Mouse (Mus musculus) C2C12 (cell line): ENCODE results near the gene Slc36a2. TPM values are rescaled to one million over a fixed set of nuclear protein-coding genes. Genes with fewer than 3 reads are reported as not detected.

Experiments used
- H3K27me3 ChIP-seq: one replicate; pipeline ENCODE4 v1.6.1; 2011; ENCODE audit not compliant: control insufficient read depth, insufficient read depth, insufficient read length
- H3K36me3 ChIP-seq: one replicate; pipeline ENCODE4 v1.6.1; 2011; ENCODE audit not compliant: control insufficient read depth, insufficient read depth
- H3K4me3 ChIP-seq: one replicate; pipeline ENCODE4 v1.5.1; 2011; ENCODE audit warnings: mild to moderate bottlenecking, control low read depth; ENCODE audit not compliant: poor library complexity, insufficient read depth, severe bottlenecking
- H3K79me2 ChIP-seq: one replicate; pipeline ENCODE4 v1.6.1; 2011; ENCODE audit not compliant: control insufficient read depth, insufficient read depth
- H3K79me3 ChIP-seq: one replicate; pipeline ENCODE4 v1.6.1; 2011; ENCODE audit warnings: low read depth, control low read depth
- H3ac ChIP-seq: one replicate; pipeline ENCODE3; 2011; ENCODE audit warnings: low read depth; ENCODE audit not compliant: control insufficient read depth, insufficient read length
- CEBPB ChIP-seq: IDR thresholded peaks from one replicate; pipeline ENCODE4 v1.6.1; 2011; ENCODE audit warnings: low read depth, mild to moderate bottlenecking, control low read depth, moderate library complexity
- CTCF ChIP-seq: IDR thresholded peaks from one replicate; pipeline ENCODE4 v1.5.1; 2011; ENCODE audit not compliant: control insufficient read depth, insufficient read depth, insufficient read length
- FOSL1 ChIP-seq: IDR thresholded peaks from one replicate; pipeline ENCODE4 v1.8.0; 2011; ENCODE audit warnings: mild to moderate bottlenecking, low read length; ENCODE audit not compliant: poor library complexity, insufficient read depth, severe bottlenecking
- MAX ChIP-seq: IDR thresholded peaks from one replicate; pipeline ENCODE4 v1.6.1; 2011; ENCODE audit warnings: mild to moderate bottlenecking, control low read depth
- MYOD1 ChIP-seq: IDR thresholded peaks from one replicate; pipeline ENCODE4 v1.6.1; 2011; ENCODE audit warnings: low read depth; ENCODE audit not compliant: control insufficient read depth, insufficient read length
- MYOG ChIP-seq: IDR thresholded peaks from one replicate; pipeline ENCODE4 v1.6.1; 2011; ENCODE audit not compliant: control insufficient read depth, insufficient read length; ENCODE audit errors: extremely low read depth
- USF1 ChIP-seq: IDR thresholded peaks from one replicate; pipeline ENCODE4 v1.6.1; 2011; ENCODE audit warnings: low read depth, mild to moderate bottlenecking, control low read depth, moderate library complexity
- long read RNA-seq, 2 experiments: library from polyadenylated mRNA; unstranded; transcript quantifications; one replicate each; pipeline ENCODE4 v2.0.0; 2019 to 2020
- polyA plus RNA-seq: library from polyadenylated mRNA; unstranded; fragments of >200 nt; fragmentation: generic; extraction: Trizol; gene quantifications from one replicate; pipeline ENCODE4 v1.2.1, GENCODE M21; 2012; ENCODE audit warnings: missing spikeins

Slc36a2 gene
- polyA plus RNA-seq, result not detected
- long read RNA-seq, experiment 1, result 0 reads
- long read RNA-seq, experiment 2, result 0 reads

GRCm38 (mm10) chr11:55184733-55185291 lies at the start of gene Slc36a2:
Gene Slc36a2 (minus strand): TSS chr11:55185077.
- Histone ChIP-seq H3K79me2 (no peaks in the 10 kb centered on the region), H3K79me3 (no peaks in the 10 kb centered on the region), H3K4me3 (no peak within 1 kb of the TSS), H3K36me3 (no peaks in the 10 kb centered on the region), H3K27me3 (peaks cover 38% of the 10 kb centered on the region), H3ac (no peak within 1 kb of the TSS)
- no peak for TF ChIP-seq MAX
- no peak for TF ChIP-seq MYOG
- no peak for TF ChIP-seq USF1
- TF ChIP-seq CEBPB, result no peak
- no peak for TF ChIP-seq FOSL1
- no peak for TF ChIP-seq MYOD1
- no peak for TF ChIP-seq CTCF

GRCm38 (mm10) chr11:55234288-55234687 lies 49.4 kb upstream of the Slc36a2 start:
- no peaks in the 10 kb centered on the region for H3K27me3 ChIP-seq
- no peaks in the 10 kb centered on the region for H3K79me2 ChIP-seq
- peaks cover 3% of the 10 kb centered on the region for H3K36me3 ChIP-seq
- no peak overlapping the region for H3K4me3 ChIP-seq
- no peak overlapping the region for H3ac ChIP-seq
- TF ChIP-seq USF1, result no peak
- no peak for TF ChIP-seq MYOG
- no peak for TF ChIP-seq MAX
- TF ChIP-seq CTCF, result no peak
- TF ChIP-seq MYOD1, result no peak
- TF ChIP-seq CEBPB, result no peak
- no peak for TF ChIP-seq FOSL1
- H3K79me3 ChIP-seq, result no peaks in the 10 kb centered on the region

DNA sequence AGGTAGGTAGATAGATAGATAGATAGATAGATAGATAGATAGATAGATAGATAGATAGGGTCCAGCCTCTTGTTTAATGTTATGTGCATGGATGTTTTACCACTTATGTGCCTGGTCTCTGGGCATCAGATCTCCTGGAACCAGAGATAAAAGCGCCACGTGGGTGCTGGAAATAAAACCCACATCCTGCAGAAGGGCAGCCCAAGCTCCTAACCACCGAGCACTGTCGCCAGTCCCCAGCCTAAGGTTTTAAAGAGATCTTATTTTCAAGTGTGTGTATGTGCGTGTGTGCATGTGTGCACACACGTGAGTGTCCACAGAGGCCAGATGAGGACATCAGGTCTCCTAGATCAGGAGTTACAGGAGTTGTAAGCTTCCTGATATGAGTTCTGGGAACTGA lies 46.2 kb upstream of the Slc36a2 start:
- H3K79me2 ChIP-seq, result no peaks in the 10 kb centered on the region
- H3K79me3 ChIP-seq, result no peaks in the 10 kb centered on the region
- H3K27me3 ChIP-seq, result no peaks in the 10 kb centered on the region
- peaks cover 5% of the 10 kb centered on the region for H3K36me3 ChIP-seq
- H3ac ChIP-seq, result no peak overlapping the region
- TF ChIP-seq FOSL1 (no peak), USF1 (no peak), MYOD1 (no peak), CEBPB (no peak), MYOG (no peak), CTCF (no peak), MAX (no peak)
- no peak overlapping the region for H3K4me3 ChIP-seq

DNA sequence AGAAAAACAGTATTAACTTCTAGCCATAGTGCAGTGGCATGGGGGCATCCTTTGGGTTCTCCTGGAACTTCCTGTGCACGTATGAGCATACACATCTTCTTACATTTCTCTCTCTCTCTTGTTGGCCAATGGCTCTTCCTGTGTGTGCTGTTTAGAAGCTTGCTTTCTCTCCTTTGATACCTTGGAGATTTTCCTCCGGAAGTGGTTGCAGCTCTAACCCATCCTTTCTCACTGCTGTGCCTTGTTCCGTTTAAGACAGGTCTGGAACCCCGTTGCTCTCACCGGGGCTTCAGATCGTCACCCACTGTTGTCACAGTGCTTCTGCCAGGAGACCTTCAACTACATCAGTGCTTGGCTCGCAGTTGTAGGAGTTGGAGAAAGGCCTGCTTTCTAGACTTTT lies 36.4 kb upstream of the Slc36a2 start:
- H3K79me2 ChIP-seq, result no peaks in the 10 kb centered on the region
- peaks cover 4% of the 10 kb centered on the region for H3K36me3 ChIP-seq

DNA sequence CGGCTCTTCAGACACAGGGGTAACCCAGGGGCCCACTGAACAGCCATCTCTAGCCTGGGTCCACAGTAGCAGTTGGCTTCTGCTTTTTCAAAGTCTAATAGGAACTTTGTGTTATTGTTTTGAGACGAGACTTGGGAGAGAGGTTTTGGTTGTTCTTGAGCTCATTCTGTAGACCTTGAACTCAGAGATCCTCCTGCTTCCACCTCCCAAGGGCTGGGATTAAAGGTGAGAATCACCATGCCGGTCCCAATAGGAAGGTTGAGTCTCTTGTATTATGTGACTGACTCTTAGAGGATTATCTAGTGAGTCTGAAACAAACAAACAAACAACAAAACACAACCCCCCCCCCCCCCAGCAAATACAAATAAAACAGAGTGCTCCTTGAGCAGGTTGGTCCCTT lies 33.6 kb upstream of the Slc36a2 start:
- no peaks in the 10 kb centered on the region for H3K79me2 ChIP-seq
- no peaks in the 10 kb centered on the region for H3K36me3 ChIP-seq
- no peaks in the 10 kb centered on the region for H3K27me3 ChIP-seq
- H3K79me3 ChIP-seq, result no peaks in the 10 kb centered on the region
- TF ChIP-seq MAX, result no peak
- no peak for TF ChIP-seq CEBPB
- no peak for TF ChIP-seq CTCF
- no peak for TF ChIP-seq MYOD1
- TF ChIP-seq FOSL1, result no peak
- TF ChIP-seq MYOG, result no peak
- TF ChIP-seq USF1, result no peak
- H3K4me3 ChIP-seq, result no peak overlapping the region
- H3ac ChIP-seq, result no peak overlapping the region

More for the DNA sequence above, 36.4 kb upstream of the Slc36a2 start:
- Histone ChIP-seq H3K4me3 (no peak overlapping the region), H3K27me3 (no peaks in the 10 kb centered on the region), H3ac (no peak overlapping the region), H3K79me3 (no peaks in the 10 kb centered on the region)
- TF ChIP-seq CTCF, result no peak
- no peak for TF ChIP-seq MYOD1
- TF ChIP-seq MYOG, result no peak
- TF ChIP-seq FOSL1, result no peak
- TF ChIP-seq MAX, result no peak
- TF ChIP-seq CEBPB, result no peak
- TF ChIP-seq USF1, result no peak

DNA sequence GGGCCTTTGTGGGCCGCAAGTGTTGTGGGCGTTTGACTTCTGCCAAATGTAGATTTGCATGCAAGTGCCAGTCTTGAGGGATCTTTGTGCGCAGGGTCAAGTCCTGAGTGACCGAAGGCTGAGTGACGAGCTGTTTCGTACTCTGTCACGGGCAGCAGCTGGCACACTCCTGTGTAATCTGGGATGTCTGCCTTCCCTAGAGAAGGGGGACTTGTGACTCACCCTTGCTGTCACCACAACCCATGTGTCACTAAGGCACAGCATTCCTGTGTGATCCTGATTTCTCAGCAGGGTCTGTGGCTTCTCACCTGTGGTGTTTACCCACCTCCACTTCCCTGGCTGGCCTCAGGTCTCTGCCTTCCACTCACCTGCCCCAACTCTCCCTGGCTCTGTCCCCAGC lies 33.0 kb upstream of the Slc36a2 start:
- no peak for TF ChIP-seq MAX
- no peak for TF ChIP-seq USF1
- no peak for TF ChIP-seq FOSL1
- no peak for TF ChIP-seq CEBPB
- no peak for TF ChIP-seq MYOD1
- TF ChIP-seq CTCF, result no peak
- TF ChIP-seq MYOG, result no peak
- no peaks in the 10 kb centered on the region for H3K79me3 ChIP-seq
- no peaks in the 10 kb centered on the region for H3K27me3 ChIP-seq
- H3ac ChIP-seq, result no peak overlapping the region
- no peaks in the 10 kb centered on the region for H3K79me2 ChIP-seq
- H3K4me3 ChIP-seq, result no peak overlapping the region
- H3K36me3 ChIP-seq, result no peaks in the 10 kb centered on the region
